Mouse (Mus musculus): Measurements from ENCODE around the gene Dixdc1.

- TF ChIP-seq CTCF (conservative IDR thresholded peaks at IDR 0.05; ENCODE audit: insufficient read depth, insufficient read length, low read depth, low read length) = no peak
- no peak for TF ChIP-seq POLR2A (IDR thresholded peaks at IDR 0.05; ENCODE audit: low read depth, low read length)
Observed at GRCm38 (mm10) chr9:50770011-50770410, 30.7 kb upstream of the Dixdc1 start.

Data from kidney, adult 2 months (tissue).